Mouse (Mus musculus): Measurements from ENCODE around the gene Amdhd2.

DNA sequence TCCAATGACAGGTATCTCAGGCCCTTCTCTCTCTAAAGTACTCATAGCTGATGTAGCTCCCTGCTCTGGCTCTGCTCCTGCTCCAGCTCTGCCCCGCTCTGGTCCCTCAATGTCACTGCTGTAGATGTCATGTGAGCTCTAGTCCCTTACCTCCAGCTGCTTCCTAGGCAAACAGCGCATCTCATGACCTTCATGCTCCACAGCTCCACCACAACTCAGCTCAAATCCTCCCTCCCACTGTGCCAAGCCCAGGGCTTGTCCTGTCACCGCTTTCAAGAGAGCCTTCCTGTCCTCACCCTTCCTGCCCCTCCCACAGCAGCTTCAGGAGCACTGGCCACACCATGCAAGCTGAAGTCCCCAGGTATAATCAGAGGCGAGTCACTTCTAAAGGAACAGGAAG, 36.2 kb upstream of the Amdhd2 start:
- TF ChIP-seq POLR2A (IDR thresholded peaks at IDR 0.05; ENCODE audit: low read depth, low read length) (no peak), CTCF (IDR thresholded peaks at IDR 0.05; ENCODE audit: extremely low read depth, insufficient read length, insufficient replicate concordance, low read depth, low read length) (no peak)

Measured in small intestine, adult 2 months (tissue).